Mouse (Mus musculus) embryonic fibroblast, embryonic 13.5 days (primary cell): ENCODE results near the gene L1cam.

Experiments used
- CTCF ChIP-seq: IDR thresholded peaks from 2 replicates; pipeline ENCODE4 v1.5.1; 2011; ENCODE audit warnings: mild to moderate bottlenecking, control low read depth, low read length, moderate library complexity, borderline replicate concordance; ENCODE audit not compliant: insufficient read depth
- POLR2A ChIP-seq: IDR thresholded peaks from 2 replicates; pipeline ENCODE4 v1.6.1; 2011; ENCODE audit warnings: low read depth, mild to moderate bottlenecking, control low read depth, low read length, moderate library complexity

GRCm38 (mm10) chrX:73871474-73871873 is 24.4 kb downstream of the L1cam start:
- TF ChIP-seq CTCF (no peak), POLR2A (no peak)
